Mouse (Mus musculus): ENCODE measurements around the gene Kirrel3.
A peak's percentile ranks its signal among the peaks of the same experiment; 100 is the strongest.

Kirrel3 gene

GRCm38 (mm10) chr9:34485759-34486431 is at the start of gene Kirrel3:
Gene Kirrel3, plus strand, starts transcription at chr9:34485894.
- no peak for DNase-seq

DNA sequence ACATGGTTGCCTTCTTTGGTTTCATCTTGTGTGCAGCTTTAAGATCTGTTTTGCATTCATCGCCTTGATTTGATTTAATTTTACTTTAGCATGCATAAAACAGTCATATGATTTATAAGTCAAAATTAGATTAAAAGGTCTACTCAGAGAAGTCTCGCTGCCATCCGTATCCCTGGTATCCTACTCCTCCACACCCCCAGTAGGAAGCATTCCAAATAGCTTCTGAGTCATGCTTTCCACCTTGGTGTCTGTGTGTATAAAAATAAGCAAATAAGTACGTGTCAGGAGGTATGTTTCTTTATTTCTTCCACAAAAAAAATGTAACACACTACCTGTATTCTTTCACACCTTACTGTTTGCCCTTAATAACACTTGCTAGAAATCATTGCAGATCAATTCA is 45.0 kb upstream of the Kirrel3 start:
- no peak for DNase-seq

DNA sequence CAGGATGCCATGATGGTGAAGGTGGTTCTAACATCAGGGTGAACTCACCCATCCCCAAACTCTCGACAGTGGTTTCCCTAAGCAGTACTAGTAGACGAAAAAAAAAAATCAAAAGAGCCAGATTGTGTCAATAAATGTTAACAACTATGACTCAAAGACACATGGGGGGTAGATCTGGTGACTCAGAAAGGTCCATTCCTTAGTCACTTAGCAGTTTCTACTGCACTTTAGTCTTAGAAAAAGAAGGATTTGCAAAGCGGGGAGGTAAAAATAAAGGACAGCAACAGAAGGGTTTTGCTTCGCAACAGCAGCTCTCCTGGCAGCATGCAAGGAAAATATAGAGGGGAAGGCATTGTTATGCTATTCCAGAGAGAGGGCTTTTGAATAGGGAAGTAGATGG is 41.7 kb upstream of the Kirrel3 start:
- no peak for DNase-seq

- no peak for DNase-seq
These were observed 39.0 kb upstream of the Kirrel3 start for GRCm38 (mm10) chr9:34446497-34447350.

DNA sequence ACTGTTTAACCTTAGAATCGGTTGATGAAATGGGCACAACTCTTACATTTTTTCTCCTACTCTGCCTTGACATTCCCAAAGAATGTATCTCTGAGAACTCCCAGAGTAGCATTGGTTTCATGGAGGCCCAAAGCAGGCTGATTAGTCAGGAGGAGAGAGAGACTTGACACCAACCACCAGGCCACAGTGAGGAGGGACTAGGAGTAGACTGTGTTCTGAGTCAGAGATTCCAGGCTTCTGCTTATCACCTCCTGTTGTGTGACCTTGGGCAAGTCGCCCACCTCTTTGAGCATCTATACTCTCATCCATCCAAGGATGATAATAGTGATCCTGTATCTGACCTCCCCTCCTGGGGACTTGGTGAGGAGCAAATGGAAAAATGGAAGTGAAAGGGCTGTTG is 38.0 kb upstream of the Kirrel3 start:
- no peak for DNase-seq

- no peak for DNase-seq
These were observed 37.2 kb upstream of the Kirrel3 start for GRCm38 (mm10) chr9:34448467-34448866.

DNA sequence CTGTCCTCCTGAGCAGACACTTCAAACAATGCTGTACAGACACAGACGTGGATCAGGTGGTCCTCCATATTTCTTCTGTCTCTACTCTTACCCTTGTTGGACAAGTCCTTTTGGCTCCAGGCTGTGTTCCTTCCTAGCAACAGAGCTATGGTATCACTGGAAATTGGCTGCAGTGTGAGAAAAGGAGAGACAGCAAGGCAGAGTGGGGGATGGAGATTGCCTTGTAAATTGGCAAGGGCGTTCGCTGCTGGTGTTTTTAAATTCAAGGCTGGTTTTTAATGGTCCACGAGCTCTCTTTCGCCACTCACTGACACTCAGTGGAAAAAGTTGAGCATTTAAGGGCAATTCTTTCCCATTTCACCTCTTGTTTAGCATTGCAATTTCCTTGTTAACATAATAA is 27.5 kb upstream of the Kirrel3 start:
- DNase-seq: no peak

GRCm38 (mm10) chr9:34459968-34460367 is 25.7 kb upstream of the Kirrel3 start:
- no peak for DNase-seq

GRCm38 (mm10) chr9:34463666-34464065 is 22.0 kb upstream of the Kirrel3 start:
- no peak for DNase-seq

- DNase-seq: no peak
These were observed 19.6 kb upstream of the Kirrel3 start for GRCm38 (mm10) chr9:34466058-34466457.

DNA sequence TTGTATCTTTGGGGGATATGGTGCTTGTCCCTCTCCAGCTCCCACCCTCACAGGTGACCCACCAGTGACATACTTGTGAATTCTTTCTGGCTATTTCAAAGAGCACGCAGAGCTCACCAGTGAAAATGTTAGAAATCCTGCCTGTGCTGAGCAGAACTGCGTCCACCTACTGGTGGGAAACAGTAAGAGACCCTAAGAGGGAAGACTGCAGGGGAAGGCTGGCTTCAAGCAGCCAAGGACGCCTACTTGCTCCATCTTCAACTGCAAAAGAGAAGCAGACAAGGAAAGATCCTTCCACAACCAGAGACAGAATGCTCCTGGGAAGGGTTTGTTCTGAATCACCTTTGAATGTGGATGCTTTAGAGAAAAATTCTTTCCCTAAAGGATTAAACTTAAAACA is 16.5 kb upstream of the Kirrel3 start:
- DNase-seq: no peak

DNA sequence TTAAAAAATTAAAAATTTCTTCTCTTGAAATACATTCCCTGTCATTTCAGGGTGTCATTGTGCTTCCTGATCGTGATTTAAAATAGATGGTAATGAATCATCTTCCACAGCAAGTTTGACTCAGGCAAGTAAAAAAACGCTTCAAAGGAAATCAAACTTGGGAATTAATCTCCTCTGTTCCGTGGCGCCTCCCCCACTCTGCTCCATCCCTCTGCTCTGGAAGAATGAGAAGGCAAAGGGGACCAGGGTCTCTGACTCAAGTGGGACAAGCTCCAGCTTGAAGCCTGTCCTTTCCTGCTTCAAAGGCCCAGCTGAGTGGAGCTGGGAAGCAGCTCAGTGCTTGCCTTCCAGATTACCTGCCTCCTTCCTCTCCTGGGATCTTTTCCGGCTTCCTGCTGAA is 9.5 kb upstream of the Kirrel3 start:
- DNase-seq: no peak

DNA sequence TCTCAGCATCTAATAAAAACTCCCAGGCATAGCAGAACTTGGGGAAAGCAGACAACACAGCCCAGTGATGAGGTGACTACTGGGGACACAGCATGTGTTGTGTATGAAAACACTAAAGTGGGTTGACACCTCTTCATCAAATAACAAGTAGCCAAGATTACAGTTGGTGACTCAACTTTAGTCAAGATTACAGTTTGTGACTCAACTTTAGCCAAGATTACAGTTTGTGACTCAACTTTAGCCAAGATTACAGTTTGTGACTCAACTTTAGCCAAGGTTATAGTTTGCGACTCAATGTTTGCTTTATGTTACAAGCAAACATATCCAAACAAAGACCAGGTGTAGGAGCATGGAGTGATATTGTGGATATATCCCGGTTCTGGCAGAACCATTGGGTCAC is 7.2 kb upstream of the Kirrel3 start:
- DNase-seq: no peak

GRCm38 (mm10) chr9:34483236-34483635 is 2.5 kb upstream of the Kirrel3 start:
- no peak for DNase-seq

GRCm38 (mm10) chr9:34484665-34485064 is 1.0 kb upstream of the Kirrel3 start:
- no peak for DNase-seq

DNA sequence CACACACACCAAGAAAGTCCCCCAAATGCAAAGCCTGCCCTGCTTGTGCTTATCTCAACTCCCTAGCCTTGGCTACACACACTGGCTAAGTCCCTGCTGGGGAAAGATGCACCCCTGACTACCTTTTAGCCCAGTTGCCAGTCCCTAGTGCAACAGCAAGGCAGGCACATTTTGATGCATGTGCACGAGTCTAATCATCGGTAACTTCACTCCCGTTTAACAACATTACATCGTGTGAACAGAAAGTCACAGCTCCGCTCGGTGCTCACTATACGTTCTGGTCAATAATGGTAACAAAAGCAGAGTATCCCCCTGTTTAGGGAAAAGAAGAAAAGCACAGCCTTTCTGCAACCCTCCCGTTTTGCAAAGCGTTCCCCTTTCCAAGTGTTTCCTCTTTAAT is 2.6 kb downstream of the Kirrel3 start:
- no peak for DNase-seq

- peak in 1 of 2 experiments; percentile 8 for DNase-seq
These were observed 3.1 kb downstream of the Kirrel3 start for GRCm38 (mm10) chr9:34488700-34489315.

DNA sequence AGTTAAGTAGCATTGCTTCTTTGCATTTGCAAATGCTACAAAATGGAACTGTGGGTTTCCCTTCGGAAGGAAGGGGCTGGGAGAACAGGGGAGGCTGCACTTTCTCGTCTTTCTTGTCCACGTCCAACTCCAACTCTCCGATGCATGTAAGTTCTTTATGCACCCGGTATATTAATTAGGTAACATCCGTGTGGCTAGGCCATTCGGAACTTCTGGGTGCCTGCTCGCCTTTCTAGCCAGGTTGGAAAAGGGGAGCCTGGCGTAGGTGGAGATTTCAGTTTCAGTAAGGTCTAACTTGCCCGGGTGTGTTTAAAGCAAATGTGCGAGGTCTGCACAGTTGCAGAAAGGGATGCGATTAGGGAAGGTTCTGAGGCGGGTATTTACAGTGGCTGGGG is 3.6 kb downstream of the Kirrel3 start:
- no peak for DNase-seq

DNA sequence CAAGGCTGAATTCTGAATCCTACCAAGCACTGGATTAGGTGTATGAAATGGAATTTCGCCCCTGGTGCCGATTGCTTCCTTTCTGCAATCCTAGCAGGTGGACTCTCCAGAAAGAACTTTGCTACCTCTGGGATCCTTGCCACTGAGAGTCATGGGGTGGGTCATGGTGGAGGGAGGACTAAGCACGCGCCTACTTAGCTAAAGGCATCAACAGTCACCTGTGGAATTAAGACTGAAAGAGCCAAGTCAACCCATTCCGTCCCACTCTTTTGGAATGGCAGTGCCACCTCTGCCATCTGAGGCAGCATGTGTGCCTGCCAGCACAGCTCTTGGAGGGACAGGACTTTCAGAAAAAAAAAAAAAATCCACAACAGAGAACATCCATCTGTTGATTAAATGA is 4.1 kb downstream of the Kirrel3 start:
- DNase-seq: no peak

DNA sequence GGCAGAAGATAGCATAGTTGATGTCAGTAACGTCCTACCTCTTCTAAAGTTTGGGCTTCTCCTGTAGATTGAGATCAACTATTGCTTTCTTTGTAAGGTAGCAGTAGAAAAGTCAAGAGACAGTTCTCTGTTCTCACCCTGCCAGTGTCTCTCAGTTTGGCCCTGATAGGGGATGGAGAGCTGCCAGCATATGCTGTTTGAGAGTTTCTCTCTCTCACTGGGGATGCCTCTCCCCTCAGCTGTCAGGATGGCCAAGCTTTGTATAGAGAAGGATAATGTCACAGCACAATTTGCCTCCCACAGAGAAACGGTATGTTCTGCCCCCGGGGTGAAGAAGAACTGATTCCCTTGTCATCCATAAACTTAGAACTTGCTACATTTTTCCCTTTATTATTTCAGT is 6.4 kb downstream of the Kirrel3 start:
- DNase-seq: no peak

DNA sequence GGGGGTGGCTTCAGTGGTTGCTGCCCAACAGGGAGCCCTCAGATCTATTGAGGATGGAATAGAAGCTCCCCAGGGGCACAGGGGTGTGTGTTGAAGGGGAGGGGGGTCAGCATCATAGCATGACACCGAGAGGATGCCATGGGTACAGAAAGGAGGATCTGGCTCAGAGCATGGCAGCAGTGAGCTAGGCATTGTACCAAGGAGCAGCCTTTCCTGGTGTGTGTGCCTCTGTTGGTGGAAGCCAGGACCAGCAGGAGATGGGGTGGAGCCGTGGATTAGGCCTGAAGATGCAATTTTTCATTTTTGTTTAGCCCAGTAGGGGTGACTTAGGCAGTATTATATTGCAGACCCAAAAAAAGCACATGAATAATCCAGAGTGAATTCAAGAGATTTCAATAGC is 7.9 kb downstream of the Kirrel3 start:
- no peak for DNase-seq

- no peak for DNase-seq
These were observed 12.4 kb downstream of the Kirrel3 start for GRCm38 (mm10) chr9:34498126-34498525.

DNA sequence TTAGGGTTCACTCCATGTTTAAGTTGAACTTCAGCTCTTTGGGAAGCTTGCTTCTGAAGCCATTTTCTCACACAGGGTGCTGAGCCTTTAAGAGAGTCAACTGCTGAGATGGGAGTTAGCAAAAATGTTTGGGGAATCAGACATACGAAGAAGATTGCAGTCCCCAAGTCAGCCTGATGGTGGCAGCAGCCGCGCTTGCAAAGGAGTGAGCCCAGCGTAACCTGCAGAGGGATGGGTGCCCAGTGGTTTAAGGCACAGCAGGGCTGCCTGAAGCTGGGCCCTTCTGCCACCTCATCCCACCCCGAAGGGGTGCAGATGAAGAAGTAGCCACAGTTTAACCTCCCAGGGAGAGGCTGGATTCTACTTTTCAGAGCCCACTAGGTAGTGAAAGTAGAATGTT is 13.0 kb downstream of the Kirrel3 start:
- DNase-seq: peak in 1 of 2 experiments; percentile 53

- no peak for DNase-seq
These were observed 21.5 kb downstream of the Kirrel3 start for GRCm38 (mm10) chr9:34507164-34507563.
